Mouse (Mus musculus): ENCODE measurements around the gene Xaf1.

DNA sequence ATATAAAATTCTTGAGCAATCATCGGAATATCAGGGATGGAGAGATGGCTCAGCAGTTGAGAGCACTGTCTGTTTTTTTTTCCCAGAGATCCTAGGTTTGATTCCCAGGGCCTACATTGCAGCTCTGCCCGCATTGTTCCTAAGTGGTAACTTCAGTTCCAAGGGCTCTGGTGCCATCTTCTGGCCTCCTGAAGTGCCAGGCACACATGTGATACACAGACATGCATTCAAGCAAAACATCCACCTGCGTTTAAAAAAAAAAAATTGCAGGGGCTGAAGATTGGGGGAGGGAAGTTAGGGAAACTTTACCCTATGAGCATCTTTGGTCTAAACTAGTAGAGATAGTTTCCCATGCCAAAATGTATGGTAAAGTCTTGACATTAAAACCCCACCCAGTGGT is 23.0 kb downstream of the Xaf1 start:
- TF ChIP-seq CTCF (IDR thresholded peaks at IDR 0.05; ENCODE audit: low read depth, low read length): no peak
- no peak for TF ChIP-seq POLR2A (IDR thresholded peaks at IDR 0.05; ENCODE audit: borderline replicate concordance, low read depth, low read length)

Measured in bone marrow macrophage, adult 2 months (primary cell).